Mouse (Mus musculus): Measurements from ENCODE around the gene Epm2a. TPM values are rescaled to one million over a fixed set of nuclear protein-coding genes. Genes with fewer than 3 reads are reported as not detected.

The Epm2a gene
- polyA plus RNA-seq (2014; fragmentation: Illumina TruSeq; extraction: RNeasy Lipid Tissue Mini Kit (QIAGEN cat#74804); ENCODE audit: low read depth, low replicate concordance) = 20.0 TPM

DNA sequence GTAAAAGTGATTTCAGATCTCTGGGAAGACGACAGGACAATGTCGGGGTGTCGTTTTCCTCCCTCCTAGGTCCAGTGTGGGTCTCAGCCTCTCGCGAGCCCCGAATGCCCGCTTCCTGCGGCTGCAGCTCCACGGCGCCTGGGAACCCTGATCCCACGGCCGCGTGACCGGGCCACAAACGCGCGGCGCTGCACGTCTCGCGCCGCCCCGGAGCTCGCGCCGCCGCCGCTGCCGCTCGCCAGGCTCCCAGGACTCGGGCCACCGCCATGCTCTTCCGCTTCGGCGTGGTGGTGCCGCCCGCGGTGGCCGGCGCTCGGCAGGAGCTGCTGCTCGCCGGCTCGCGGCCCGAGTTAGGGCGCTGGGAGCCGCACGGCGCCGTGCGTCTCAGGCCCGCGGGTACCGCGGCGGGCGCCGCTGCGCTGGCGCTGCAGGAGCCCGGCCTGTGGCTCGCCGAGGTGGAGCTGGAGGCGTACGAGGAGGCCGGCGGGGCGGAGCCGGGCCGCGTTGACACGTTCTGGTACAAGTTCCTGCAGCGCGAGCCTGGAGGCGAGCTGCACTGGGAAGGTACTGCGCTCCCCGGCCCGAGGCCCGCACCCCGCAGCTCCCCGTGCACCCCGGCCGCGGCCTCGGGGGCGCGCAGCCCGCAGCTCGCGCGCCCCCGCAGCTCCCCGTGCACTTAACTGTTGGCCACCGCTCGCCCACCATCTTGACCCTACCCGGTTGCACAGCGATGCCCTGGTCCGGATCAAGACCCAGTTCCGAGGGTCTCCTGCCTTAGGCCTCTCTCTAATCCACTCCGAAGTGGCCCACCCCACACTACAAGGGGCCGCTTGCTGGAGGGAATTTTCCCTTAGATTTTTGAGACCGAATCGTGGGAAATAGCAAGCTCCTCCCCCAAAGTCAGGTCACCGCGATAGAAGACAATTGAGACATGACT is at the start of gene Epm2a:
TSS of gene Epm2a (plus strand) at position 200 of the 937 bp plus-strand sequence.

Other genes starting within 250 kb of the Epm2a start
- gene Shprh, start 194.0 kb upstream of the Epm2a start, polyA plus RNA-seq (2014; fragmentation: Illumina TruSeq; extraction: RNeasy Lipid Tissue Mini Kit (QIAGEN cat#74804); ENCODE audit: low read depth, low replicate concordance) = 15.7 TPM
- 41.5 TPM for gene Fbxo30, start 62.1 kb upstream of the Epm2a start, polyA plus RNA-seq (2014; fragmentation: Illumina TruSeq; extraction: RNeasy Lipid Tissue Mini Kit (QIAGEN cat#74804); ENCODE audit: low read depth, low replicate concordance)

All from kidney, adult 10 weeks (tissue).